Mouse (Mus musculus) midbrain, embryonic 13.5 days (tissue): ENCODE measurements around the gene Syce3. TPM values are rescaled to one million over a fixed set of nuclear protein-coding genes. Genes with fewer than 3 reads are reported as not detected.

Experiments
- polyA plus RNA-seq: library from polyadenylated mRNA; unstranded; fragments of >200 nt; fragmentation: Nextera tagmentation; extraction: Ambion mirVana; gene quantifications from 2 replicates; pipeline ENCODE4 v1.2.1, GENCODE M21; 2015

Syce3 gene
- polyA plus RNA-seq, 1 experiment from 2014 or later: not detected

Other genes starting within 250 kb of the Syce3 start
- 102 and 115 TPM in 2 replicates for gene Plxnb2, start 229.7 kb downstream of the Syce3 start, polyA plus RNA-seq
- 84.0 and 85.3 TPM in 2 replicates for gene Dennd6b, start 214.0 kb downstream of the Syce3 start, polyA plus RNA-seq
- 75.7 and 86.6 TPM in 2 replicates for gene Ppp6r2, start 198.9 kb downstream of the Syce3 start, polyA plus RNA-seq
- 80.6 and 88.7 TPM in 2 replicates for gene Sbf1, start 95.2 kb downstream of the Syce3 start, polyA plus RNA-seq
- not detected in 2 replicates for gene Adm2, start 87.8 kb downstream of the Syce3 start, polyA plus RNA-seq
- gene Miox, start 76.1 kb downstream of the Syce3 start, polyA plus RNA-seq: not detected in 2 replicates
- 32.1 and 36.4 TPM in 2 replicates for gene Lmf2, start 54.8 kb downstream of the Syce3 start, polyA plus RNA-seq
- 121 and 130 TPM in 2 replicates for gene Ncaph2, start 54.8 kb downstream of the Syce3 start, polyA plus RNA-seq
- gene Sco2, start 36.7 kb downstream of the Syce3 start, polyA plus RNA-seq: 7.3 and 9.4 TPM in 2 replicates
- 2.3 and 2.4 TPM in 2 replicates for gene Tymp, start 33.5 kb downstream of the Syce3 start, polyA plus RNA-seq
- gene Odf3b, start 31.2 kb downstream of the Syce3 start, polyA plus RNA-seq: 1.3 TPM in 2 replicates
- not detected in 2 replicates for gene Klhdc7b, start 25.6 kb downstream of the Syce3 start, polyA plus RNA-seq
- 0.94 and 1.3 TPM in 2 replicates for gene Cpt1b, start 15.4 kb upstream of the Syce3 start, polyA plus RNA-seq
- 6.6 and 6.9 TPM in 2 replicates for gene C730034F03Rik, start 19.1 kb upstream of the Syce3 start, polyA plus RNA-seq
- gene Gm44502, start 19.2 kb upstream of the Syce3 start, polyA plus RNA-seq: not detected in 2 replicates
- gene Chkb, start 19.4 kb upstream of the Syce3 start, polyA plus RNA-seq: 79.7 and 81.4 TPM in 2 replicates
- 72.9 and 75.9 TPM in 2 replicates for gene Mapk8ip2, start 43.4 kb upstream of the Syce3 start, polyA plus RNA-seq
- 16.7 and 17.6 TPM in 2 replicates for gene Arsa, start 66.9 kb upstream of the Syce3 start, polyA plus RNA-seq
- 13.3 and 14.8 TPM in 2 replicates for gene Shank3, start 89.1 kb upstream of the Syce3 start, polyA plus RNA-seq
- 2.5 and 2.6 TPM in 2 replicates for gene Acr, start 157.8 kb upstream of the Syce3 start, polyA plus RNA-seq
- 70.8 and 80.3 TPM in 2 replicates for gene Rabl2, start 181.4 kb upstream of the Syce3 start, polyA plus RNA-seq